Mouse (Mus musculus) forebrain, embryonic 14.5 days (tissue): ENCODE data around the gene Cilp2. TPM values are rescaled to one million over a fixed set of nuclear protein-coding genes. Genes with fewer than 3 reads are reported as not detected.

ENCODE experiments used
- ATAC-seq: fragments of 200-750 bp; cut with Nextera tagmentation; 2 replicates; pipeline ENCODE4 v1.8.0; 2017; ENCODE audit warnings: mild to moderate bottlenecking, moderate library complexity
- DNase-seq: peaks from one replicate; pipeline ENCODE4 v3.0.0-alpha.2; 2015; ENCODE audit warnings: low spot score
- H3K27ac ChIP-seq: fragments of 300-500 bp; sonication (generic); 2 replicates; pipeline ENCODE4 v1.5.1; 2014; ENCODE audit warnings: low read depth, mild to moderate bottlenecking, control low read depth, low read length, moderate library complexity
- H3K27me3 ChIP-seq: fragments of 300-500 bp; sonication (generic); replicated peaks from 2 replicates; pipeline ENCODE4 v1.6.1; 2014; ENCODE audit warnings: low read length, control low read depth, mixed read lengths; ENCODE audit not compliant: control insufficient read depth, insufficient read depth
- H3K36me3 ChIP-seq: fragments of 300-500 bp; sonication (generic); 2 replicates; pipeline ENCODE4 v1.6.1; 2014; ENCODE audit warnings: low read length, control low read depth; ENCODE audit not compliant: control insufficient read depth, insufficient read depth
- H3K4me1 ChIP-seq: fragments of 300-500 bp; sonication (generic); 2 replicates; pipeline ENCODE4 v1.6.1; 2014; ENCODE audit warnings: antibody characterized with exemption, low read length, control low read depth; ENCODE audit not compliant: control insufficient read depth, insufficient read depth
- H3K4me2 ChIP-seq: fragments of 300-500 bp; sonication (generic); 2 replicates; pipeline ENCODE4 v1.6.1; 2014; ENCODE audit warnings: mild to moderate bottlenecking, control low read depth, low read length
- H3K4me3 ChIP-seq: fragments of 300-500 bp; sonication (generic); 2 replicates; pipeline ENCODE4 v1.5.1; 2014; ENCODE audit warnings: low read depth, low read length, control low read depth
- H3K9ac ChIP-seq: fragments of 300-500 bp; sonication (generic); 2 replicates; pipeline ENCODE4 v1.6.1; 2014; ENCODE audit warnings: mild to moderate bottlenecking, low read length, control low read depth, moderate library complexity
- H3K9me3 ChIP-seq: fragments of 300-500 bp; sonication (generic); replicated peaks from 2 replicates; pipeline ENCODE4 v1.6.1; 2016; ENCODE audit warnings: low read length, control low read depth, mixed read lengths; ENCODE audit not compliant: control insufficient read depth
- WGBS: fragments of 180-500 bp; shearing (Covaris S2); extraction: QIAGEN DNeasy Blood & Tissue Kit; methylation state at CpG from one replicate; pipeline ENCODE4 v1.1.7; 2014; 5-methylcytosine and 5-hydroxymethylcytosine counted together
- polyA plus RNA-seq: library from polyadenylated mRNA; unstranded; fragments of >200 nt; fragmentation: Nextera tagmentation; extraction: Ambion mirVana; gene quantifications from 2 replicates; pipeline ENCODE4 v1.2.1, GENCODE M21; 2014

Gene Cilp2
- polyA plus RNA-seq, 1 experiment from 2014 or later = 2.0 TPM

- WGBS = 80% methylated on average over 8 of the region's 8 CpGs
- no peak overlapping the region for H3K4me3 ChIP-seq
- peak overlapping the region; percentile 96; the same call in 1 of the 2 replicates for H3K4me2 ChIP-seq
- H3K36me3 ChIP-seq = peaks cover 15% of the 10 kb centered on the region
- no peak for ATAC-seq
- no peaks in the 10 kb centered on the region for H3K9me3 ChIP-seq
- peaks cover 16% of the 10 kb centered on the region for H3K4me1 ChIP-seq
- no peak overlapping the region for H3K27ac ChIP-seq
- H3K9ac ChIP-seq = no peak overlapping the region
- no peaks in the 10 kb centered on the region for H3K27me3 ChIP-seq
- no peak for DNase-seq
These were observed 16.6 kb upstream of the Cilp2 start for GRCm38 (mm10) chr8:69904096-69904495.

DNA sequence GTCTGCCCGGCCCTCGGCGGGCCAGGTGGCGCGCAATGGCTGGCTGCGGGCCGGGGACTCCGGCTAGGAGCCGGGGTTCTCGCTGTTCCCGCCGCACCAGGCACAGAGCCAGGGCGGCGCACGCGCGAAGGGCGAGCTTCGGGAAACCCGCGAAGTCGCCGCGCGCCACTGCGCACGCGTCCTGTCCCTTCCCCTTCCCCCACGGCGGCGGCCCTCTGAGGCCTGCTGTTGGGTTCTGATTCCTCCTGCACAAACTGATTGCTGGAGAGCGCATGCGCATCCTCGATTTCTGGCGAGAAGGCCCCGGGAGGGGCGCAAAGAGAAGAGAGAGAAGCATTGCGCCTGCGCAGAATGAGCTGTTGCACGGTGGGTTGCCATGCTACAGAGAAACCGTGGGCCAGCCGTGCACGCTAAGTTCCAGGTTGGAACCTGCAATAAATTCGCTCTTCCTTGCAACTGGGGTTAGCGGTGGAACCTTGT, 15.6 kb upstream of the Cilp2 start:
- H3K27me3 ChIP-seq = no peaks in the 10 kb centered on the region
- H3K4me1 ChIP-seq = peaks cover 16% of the 10 kb centered on the region
- H3K27ac ChIP-seq = peak overlapping the region; percentile 85
- WGBS = under 1% methylated on average over 43 of the region's 45 CpGs
- H3K9ac ChIP-seq = peak overlapping the region; percentile 64
- peaks cover 13% of the 10 kb centered on the region for H3K36me3 ChIP-seq
- peak; percentile 90 for ATAC-seq
- H3K4me2 ChIP-seq = peak overlapping the region; percentile 96
- peak; percentile 100 for DNase-seq
- peak overlapping the region; percentile 62 for H3K4me3 ChIP-seq
- no peaks in the 10 kb centered on the region for H3K9me3 ChIP-seq

DNA sequence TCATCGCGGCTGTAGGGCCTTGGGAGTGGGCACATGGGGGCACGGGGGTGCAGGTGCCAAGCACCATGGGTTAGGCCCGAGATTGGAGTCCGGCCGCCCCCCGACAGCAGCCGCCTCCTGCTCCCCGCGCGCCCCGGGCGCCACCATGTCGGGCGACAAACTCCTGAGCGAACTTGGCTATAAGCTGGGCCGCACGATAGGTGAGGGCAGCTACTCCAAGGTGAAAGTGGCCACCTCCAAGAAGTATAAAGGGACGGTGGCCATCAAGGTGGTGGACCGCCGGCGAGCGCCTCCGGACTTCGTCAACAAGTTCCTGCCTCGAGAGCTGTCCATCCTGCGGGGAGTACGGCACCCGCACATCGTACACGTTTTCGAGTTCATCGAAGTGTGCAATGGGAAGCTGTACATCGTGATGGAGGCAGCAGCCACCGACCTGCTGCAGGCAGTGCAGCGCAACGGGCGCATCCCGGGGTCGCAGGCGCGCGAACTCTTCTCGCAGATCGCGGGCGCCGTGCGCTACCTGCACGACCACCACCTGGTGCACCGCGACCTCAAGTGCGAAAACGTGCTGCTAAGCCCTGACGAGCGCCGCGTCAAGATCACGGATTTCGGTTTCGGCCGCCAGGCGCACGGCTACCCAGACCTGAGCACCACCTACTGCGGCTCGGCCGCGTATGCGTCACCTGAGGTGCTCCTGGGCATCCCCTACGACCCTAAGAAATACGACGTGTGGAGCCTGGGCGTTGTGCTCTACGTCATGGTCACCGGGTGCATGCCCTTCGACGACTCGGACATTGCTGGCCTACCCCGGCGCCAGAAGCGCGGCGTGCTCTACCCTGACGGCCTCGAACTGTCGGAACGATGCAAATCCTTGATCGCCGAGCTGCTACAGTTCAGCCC, 14.9 kb upstream of the Cilp2 start, which contains the start of the genes Tssk6, Ndufa13 and Yjefn3:
Gene Tssk6, plus strand, starts transcription at position 22 of the 900 bp plus-strand sequence.
Gene Ndufa13, minus strand, starts transcription at position 396 of the 900 bp plus-strand sequence.
Gene Yjefn3, minus strand, starts transcription at position 550 of the 900 bp plus-strand sequence.
- ATAC-seq (peak; percentile 1), DNase-seq (no peak)
- peak within 1 kb of the TSS; percentile 85 for H3K27ac ChIP-seq
- peak within 1 kb of the TSS; percentile 62 for H3K4me3 ChIP-seq
- H3K4me1 ChIP-seq = peaks cover 16% of the 10 kb centered on the region
- 9% methylated on average over 89 of the region's 89 CpGs for WGBS
- no peaks in the 10 kb centered on the region for H3K9me3 ChIP-seq
- H3K36me3 ChIP-seq = peaks cover 11% of the 10 kb centered on the region
- H3K4me2 ChIP-seq = peak within 1 kb of the TSS; percentile 96
- peak within 1 kb of the TSS; percentile 70 for H3K9ac ChIP-seq
- H3K27me3 ChIP-seq = no peaks in the 10 kb centered on the region

DNA sequence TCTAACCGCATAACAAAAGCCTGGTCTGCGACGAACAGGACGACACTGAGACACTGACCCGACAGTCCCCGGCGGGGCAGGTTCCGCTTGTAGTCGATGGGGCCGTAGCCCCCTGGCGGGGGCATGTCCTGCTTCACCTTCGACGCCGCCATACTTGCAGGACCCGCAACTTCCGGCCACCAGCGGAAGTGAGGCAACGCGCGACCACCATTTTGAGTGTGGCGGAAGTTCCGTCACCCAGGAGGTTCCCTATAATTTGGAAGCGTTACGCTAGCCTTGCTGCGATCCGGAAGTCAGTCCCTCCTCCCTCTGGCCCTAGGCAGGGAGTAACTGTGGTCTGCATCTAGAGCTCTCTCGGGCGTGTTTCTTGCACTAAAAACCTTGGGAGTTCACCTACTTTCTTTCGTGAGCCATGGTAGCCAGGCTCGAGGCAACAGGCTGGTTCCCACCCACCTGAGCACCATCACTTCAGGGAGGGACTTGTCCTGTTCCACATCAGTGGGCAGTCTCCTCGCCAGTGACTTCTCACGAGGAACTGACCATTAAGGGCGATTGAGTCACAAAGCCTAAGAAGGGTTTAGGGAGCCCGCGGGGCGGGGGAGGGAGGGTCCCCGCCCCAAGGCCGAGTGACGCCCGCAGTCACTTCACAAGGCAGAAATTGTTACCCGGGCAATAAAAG, 14.1 kb upstream of the Cilp2 start:
- peak overlapping the region; percentile 62 for H3K4me3 ChIP-seq
- H3K36me3 ChIP-seq = peaks cover 10% of the 10 kb centered on the region
- peak overlapping the region; percentile 70 for H3K27ac ChIP-seq
- H3K27me3 ChIP-seq = no peaks in the 10 kb centered on the region
- DNase-seq (peak; percentile 97), ATAC-seq (peak; percentile 69)
- H3K9ac ChIP-seq = peak overlapping the region; percentile 70
- no peaks in the 10 kb centered on the region for H3K9me3 ChIP-seq
- peak overlapping the region; percentile 96 for H3K4me2 ChIP-seq
- WGBS = 3% methylated on average over 41 of the region's 41 CpGs
- peaks cover 16% of the 10 kb centered on the region for H3K4me1 ChIP-seq

DNA sequence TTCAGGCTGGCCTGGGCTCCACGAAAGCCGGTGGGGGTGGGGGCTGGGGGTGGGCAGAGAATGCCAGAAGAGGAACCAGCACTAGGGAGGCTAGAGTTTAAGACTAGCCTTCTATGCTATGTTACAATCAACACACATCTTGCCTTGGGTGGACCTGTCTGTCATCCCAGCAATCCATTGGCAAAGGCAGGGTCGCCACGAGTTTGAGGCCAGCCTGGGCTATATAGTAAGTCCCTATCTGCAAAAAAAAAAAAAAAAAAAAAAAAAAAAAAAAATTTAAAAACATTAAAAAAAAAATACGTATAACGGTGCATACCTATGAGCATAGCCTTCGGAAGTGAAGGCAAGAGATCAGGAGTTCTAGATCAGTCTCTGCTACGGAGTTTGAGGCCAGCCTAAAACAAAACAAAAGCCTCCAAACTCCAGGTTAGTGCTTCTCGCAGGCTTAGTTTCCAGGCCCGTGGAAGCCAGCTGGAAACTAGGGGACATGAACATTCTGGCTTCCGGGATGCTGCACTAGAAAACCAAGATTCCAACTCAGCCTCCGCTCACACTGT, 13.5 kb upstream of the Cilp2 start:
- Histone ChIP-seq H3K4me1 (peaks cover 16% of the 10 kb centered on the region), H3K36me3 (peaks cover 12% of the 10 kb centered on the region), H3K4me3 (peak overlapping the region; percentile 62), H3K27ac (peak overlapping the region; percentile 61), H3K9ac (peak overlapping the region; percentile 70), H3K27me3 (no peaks in the 10 kb centered on the region), H3K4me2 (peak overlapping the region; percentile 96), H3K9me3 (no peaks in the 10 kb centered on the region)
- DNase-seq (no peak), ATAC-seq (no peak)
- WGBS = 22% methylated on average over 12 of the region's 12 CpGs

DNA sequence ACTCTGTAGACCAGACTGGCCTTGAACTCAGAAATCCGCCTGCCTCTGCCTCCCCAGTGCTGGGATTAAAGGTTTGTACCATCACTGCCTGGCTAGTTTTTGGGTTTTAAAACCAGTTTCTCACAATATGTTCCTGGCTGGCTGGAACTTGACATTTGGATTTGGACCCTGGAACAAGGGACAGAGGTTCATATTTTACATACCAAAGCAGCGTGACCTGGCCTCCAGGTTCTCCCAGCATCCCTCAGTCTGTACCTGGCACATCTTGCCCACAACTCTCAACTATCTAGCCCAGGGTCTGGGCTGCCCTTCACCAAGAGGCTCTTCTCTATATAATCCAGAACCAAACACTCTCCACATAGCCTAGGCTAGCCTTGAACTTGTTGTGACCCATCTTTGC, 12.4 kb upstream of the Cilp2 start:
- peaks cover 16% of the 10 kb centered on the region for H3K4me1 ChIP-seq
- DNase-seq (no peak), ATAC-seq (no peak)
- no peak overlapping the region for H3K27ac ChIP-seq
- no peaks in the 10 kb centered on the region for H3K27me3 ChIP-seq
- no peak overlapping the region for H3K9ac ChIP-seq
- H3K4me3 ChIP-seq = no peak overlapping the region
- H3K36me3 ChIP-seq = peaks cover 12% of the 10 kb centered on the region
- H3K4me2 ChIP-seq = 0 out of 2 replicates have a peak overlapping the region, but pooled peaks have one; percentile 96
- 100% methylated on average over 2 of the region's 2 CpGs for WGBS
- no peaks in the 10 kb centered on the region for H3K9me3 ChIP-seq

DNA sequence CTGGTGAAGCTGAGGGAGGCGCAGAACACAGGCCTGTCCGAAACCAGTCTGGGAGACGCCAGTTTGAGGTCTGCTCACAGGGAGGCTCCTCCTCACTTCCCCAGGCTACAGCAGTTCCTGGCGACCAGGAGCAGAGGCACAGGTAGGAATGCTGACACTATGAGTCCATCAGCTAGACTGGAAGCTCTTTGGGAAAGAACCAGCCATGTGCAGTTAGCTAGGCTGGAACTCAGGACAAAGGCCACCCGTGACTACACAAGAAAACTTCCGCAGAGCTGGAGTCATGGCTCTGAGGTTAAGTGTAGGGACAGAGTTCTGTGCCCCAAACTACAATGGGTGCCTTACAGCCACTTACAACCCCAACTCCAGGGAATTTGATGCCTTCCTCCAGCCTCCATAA, 10.4 kb upstream of the Cilp2 start:
- no peak for ATAC-seq
- H3K4me1 ChIP-seq = peaks cover 12% of the 10 kb centered on the region

DNA sequence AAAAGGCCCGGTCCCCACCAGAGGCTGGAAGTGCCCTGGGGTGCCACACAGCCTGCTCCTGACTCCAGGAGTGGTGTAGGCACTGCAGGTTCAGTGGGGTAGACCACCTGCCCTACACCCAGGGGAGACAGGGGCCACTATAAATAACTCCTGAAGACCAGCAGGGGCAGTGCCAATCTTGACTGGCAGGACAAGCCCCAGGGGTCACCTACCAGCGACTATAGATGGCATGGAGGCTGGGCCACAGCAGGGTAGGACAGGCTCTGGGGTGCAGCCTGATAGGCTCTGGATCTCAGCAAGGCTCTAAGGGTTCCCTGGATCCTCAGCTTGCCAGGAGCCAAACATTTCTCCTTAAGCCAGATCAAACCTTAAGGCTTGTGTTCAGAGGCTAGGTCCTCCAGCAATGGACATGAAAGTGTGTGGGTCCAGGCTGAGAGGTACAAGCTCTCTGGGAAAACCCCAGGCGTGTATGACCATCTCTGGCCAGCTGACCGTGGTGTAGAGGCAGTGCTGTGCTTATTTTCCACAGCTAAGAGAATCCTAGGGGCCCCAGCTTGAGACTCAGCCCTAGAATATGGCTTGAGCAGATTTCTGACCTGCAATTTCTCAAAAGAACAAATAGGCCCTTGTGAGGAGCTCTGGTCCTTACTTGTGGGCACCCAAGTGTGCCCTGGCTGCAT, 8.4 kb upstream of the Cilp2 start:
- ATAC-seq (no peak), DNase-seq (no peak)
- 82% methylated on average over 4 of the region's 4 CpGs for WGBS
- Histone ChIP-seq H3K27me3 (no peaks in the 10 kb centered on the region), H3K4me2 (no peak overlapping the region), H3K36me3 (peaks cover 17% of the 10 kb centered on the region), H3K9ac (no peak overlapping the region), H3K4me1 (peaks cover 8% of the 10 kb centered on the region), H3K9me3 (no peaks in the 10 kb centered on the region), H3K27ac (no peak overlapping the region), H3K4me3 (no peak overlapping the region)

More for the DNA sequence above, 10.4 kb upstream of the Cilp2 start:
- H3K4me3 ChIP-seq = no peak overlapping the region
- no peak overlapping the region for H3K27ac ChIP-seq
- no peak for DNase-seq
- no peaks in the 10 kb centered on the region for H3K27me3 ChIP-seq
- H3K36me3 ChIP-seq = peaks cover 12% of the 10 kb centered on the region
- no peaks in the 10 kb centered on the region for H3K9me3 ChIP-seq
- WGBS = 89% methylated on average over 6 of the region's 6 CpGs
- H3K4me2 ChIP-seq = no peak overlapping the region
- H3K9ac ChIP-seq = no peak overlapping the region
